Mouse (Mus musculus): ENCODE data around the gene Klhdc1.

Klhdc1 gene

DNA sequence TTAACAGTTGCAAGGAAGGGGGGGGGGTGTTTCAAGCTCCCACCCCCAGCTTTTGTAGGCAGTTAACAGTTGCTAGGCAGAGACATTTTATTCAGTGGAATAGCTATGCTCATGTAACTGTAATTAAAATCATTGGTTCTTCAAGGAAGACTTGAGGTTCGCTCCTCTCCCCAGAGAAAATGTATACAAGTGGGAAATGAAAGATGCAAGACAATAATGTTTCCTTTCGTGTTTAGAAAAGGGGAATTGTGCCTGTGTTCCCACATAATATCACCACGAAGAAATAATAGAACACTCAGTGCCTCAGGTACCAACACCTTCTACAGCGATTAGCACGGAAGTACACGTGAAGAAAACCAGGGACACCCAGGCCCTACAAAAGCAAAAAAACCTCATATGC, at the start of gene Klhdc1:
Gene Klhdc1 (plus strand): TSS at position 301 of the 400 bp plus-strand sequence.
- DNase-seq: no peak

DNA sequence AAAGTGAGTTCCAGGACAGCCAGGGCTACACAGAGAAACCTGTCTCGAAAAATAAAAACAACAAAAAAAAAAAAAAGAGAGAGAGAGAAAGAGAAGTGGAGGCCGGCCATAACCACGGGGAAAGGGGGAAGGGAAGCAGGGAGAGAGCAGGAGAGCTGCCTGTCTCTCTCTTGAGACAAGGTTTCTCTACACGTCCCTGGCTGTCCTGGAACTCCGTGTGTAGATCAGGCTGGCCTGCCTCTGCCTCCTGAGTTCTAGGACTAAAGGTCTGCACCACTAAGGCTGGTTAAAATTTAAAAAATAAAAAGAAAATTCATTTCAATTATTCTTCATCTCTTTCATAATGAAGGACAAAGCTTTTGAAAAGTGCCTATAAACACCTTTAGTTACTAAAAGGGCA, 49.6 kb upstream of the Klhdc1 start:
- DNase-seq: no peak

GRCm38 (mm10) chr12:69192637-69193036, 48.3 kb upstream of the Klhdc1 start:
- no peak for DNase-seq

GRCm38 (mm10) chr12:69196444-69197377, 44.3 kb upstream of the Klhdc1 start, which contains the start of gene Gm49383:
TSS of gene Gm49383 (minus strand) at chr12:69197104.
- peak; percentile 67 for DNase-seq

DNA sequence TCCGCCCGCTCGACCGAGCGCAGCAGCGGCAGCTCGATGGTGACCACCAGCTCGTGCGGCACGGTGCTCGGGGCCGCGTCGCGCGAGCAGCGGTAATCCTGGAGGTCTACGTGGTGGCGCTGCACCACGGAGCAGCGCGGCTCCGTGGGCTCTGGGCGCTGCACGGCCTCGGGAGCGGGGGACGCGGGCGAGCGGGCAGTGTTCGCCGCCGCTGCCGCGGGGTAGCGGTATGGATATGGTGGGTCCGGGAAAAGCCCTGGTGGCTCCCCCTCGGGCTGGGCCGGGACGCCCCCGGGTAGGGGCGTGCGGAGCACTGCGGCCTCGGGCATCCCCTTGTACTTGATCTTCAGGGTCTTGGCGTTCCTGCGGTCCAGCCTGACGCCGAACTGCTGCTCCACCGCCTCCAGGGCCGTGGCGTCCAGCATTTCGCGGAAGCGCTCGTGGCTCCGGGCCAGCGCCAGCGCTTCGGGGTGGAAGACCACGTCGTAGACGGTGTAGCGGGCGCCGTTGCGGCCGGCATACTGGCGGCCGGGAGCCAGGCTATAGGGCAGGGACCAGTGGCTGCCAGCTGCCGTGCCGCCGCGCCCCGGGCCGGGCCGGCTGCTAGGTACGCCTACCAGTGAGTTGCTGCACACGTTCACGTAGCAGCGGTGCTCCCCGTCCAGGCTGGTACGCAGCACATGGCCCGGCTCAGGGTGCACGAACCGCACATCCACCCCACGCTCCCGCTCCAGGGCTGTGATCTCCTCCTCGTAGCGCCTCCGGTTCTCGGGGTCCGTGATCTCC, 43.4 kb upstream of the Klhdc1 start:
- DNase-seq: peak; percentile 71

GRCm38 (mm10) chr12:69198164-69198535, 42.8 kb upstream of the Klhdc1 start, which contains the start of gene Dnaaf2:
TSS of gene Dnaaf2 (minus strand) at chr12:69198429.
- DNase-seq: peak; percentile 83

GRCm38 (mm10) chr12:69198985-69199384, 42.0 kb upstream of the Klhdc1 start:
- DNase-seq: no peak

GRCm38 (mm10) chr12:69204052-69204833, 36.7 kb upstream of the Klhdc1 start, which contains the start of gene Gm49384:
TSS of gene Gm49384 (minus strand) at chr12:69204267.
- no peak for DNase-seq

- no peak for DNase-seq
Observed at GRCm38 (mm10) chr12:69207396-69207795, 33.6 kb upstream of the Klhdc1 start.

DNA sequence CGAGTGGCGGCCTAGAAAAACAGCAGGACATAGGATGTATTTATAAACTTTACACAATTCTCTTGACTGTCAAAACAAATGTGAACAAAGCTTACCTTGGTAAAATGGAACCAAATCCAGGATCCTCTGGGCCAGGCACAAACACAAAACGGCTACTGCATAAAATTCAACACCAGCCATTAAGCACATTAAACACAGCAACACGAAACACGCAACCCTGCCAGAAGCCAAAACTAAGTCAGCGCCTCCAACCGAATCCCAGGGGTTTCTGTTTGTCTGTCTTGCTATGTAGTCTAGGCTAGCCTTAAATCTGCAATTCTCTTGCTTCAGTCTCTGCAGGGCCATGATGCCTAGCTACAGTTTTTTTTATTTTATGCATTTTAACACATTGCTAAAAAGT, 33.0 kb upstream of the Klhdc1 start:
- DNase-seq: no peak

DNA sequence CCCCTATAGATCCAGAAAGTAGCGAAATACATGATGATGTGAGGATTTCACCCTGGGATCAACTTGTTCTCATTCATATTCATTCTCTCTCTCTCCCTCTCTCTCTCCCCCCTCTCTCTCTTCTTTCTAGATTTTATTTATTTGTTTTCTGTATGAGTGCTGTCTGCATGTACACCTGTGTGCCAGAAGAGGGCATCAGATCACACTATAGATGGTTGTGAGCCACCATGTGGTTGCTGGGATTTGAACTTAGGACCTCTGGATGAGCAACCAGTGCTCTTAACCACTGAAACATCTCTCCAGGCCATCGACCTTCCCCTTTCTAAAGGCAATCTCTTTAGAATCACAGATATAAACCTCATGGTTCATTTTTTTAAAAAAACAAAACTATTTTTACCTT, 32.5 kb upstream of the Klhdc1 start:
- DNase-seq: no peak

DNA sequence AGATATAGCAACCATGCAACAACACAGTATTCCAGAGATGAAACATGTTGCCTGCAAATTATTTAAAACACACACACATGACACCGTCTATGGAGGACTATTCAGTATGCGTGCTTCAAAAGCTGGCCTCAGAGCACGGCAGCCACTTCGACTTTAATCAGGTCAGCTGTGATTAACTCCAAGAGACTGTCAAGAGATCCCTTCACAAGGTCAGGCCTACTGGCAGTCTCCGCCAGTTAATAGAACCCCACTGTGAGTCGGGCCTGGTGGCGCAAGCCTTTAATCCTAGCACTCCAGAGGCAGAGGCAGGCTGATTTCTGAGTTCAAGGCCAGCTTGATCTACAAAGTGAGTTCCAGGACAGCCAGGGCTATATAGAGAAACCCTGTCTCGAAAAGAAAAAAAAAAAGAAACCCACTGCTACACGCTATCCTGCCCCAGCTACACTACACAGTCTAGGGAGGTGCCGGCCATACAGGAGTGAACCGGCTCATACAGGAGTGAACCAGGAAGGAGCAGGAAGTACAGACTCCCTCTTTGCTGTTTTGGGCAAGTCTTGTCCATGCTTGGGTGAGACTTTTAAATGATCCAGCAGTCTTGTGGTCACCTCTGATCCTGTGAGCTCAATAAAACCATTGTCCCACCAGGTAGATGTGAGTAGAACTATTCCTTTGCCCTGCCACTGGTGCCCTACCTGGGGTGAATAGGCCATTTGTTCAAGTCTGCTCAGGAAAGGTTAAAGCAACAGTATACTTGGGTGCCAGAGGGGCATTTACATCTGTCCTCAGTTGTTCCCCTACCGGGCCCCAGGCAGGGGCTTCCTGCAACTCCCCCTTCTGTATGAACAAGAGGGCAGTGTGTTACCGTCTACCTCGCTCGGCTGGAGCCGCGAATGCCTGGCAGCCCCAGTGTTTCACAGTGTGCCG, 30.7 kb upstream of the Klhdc1 start:
- DNase-seq: no peak

DNA sequence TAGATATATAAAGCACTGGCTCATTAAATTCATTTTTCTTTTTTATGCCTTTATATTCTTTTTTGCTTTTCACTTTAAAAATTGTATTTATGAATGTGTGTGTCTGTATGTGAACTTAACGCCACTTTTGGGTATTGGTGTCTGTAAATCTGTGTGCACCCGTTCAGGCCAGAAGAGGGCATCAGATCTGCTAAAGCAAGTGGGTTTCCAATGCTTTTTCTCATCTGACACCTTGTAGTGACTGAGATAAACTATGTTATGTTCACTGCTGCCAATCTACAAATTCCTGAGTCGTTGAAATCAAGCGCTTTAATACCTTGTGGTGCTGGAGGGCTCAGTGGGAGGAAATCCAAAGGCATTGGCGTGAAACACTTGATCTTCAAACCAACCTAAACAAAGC, 29.9 kb upstream of the Klhdc1 start:
- DNase-seq: peak; percentile 32

DNA sequence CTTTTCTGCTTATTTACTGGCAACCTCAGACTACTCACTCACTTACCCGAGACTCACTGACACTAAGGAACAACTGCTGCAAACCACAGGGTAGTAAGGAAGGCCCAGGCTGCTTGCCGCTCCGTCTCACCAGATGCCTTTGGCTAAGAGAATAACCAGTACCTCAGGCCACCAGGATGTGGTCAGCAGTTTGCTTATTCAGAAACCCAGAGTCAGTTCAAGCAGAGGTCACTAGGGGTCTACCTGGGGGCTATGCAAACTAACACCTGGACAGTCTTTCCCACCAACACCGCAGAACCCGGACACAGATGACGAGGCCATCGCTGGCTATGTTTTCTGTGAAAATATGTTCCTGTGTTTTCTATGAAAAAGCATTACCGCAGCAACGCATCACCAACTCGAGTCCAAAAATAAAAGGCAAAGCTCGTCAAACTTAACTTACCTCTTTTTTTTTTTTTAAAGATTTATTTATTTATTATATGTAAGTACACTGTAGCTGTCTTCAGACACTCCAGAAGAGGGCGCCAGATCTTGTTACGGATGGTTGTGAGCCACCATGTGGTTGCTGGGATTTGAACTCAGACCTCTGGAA, 27.7 kb upstream of the Klhdc1 start:
- no peak for DNase-seq

GRCm38 (mm10) chr12:69214393-69214792, 26.6 kb upstream of the Klhdc1 start:
- no peak for DNase-seq

GRCm38 (mm10) chr12:69215000-69215785, 25.8 kb upstream of the Klhdc1 start:
- peak; percentile 79 for DNase-seq

GRCm38 (mm10) chr12:69216587-69216986, 24.4 kb upstream of the Klhdc1 start:
- no peak for DNase-seq

- no peak for DNase-seq
Observed at GRCm38 (mm10) chr12:69220613-69221277, 20.2 kb upstream of the Klhdc1 start.

GRCm38 (mm10) chr12:69227776-69228466, 13.1 kb upstream of the Klhdc1 start, which contains the start of gene Pole2:
TSS of gene Pole2 (minus strand) at chr12:69228195.
- DNase-seq: peak; percentile 95

Measured in lung, postnatal 10 days (tissue).